Mouse (Mus musculus) brown adipose tissue, adult 24 weeks (tissue): ENCODE results near the gene Slc35g1. TPM values are rescaled to one million over a fixed set of nuclear protein-coding genes. Genes with fewer than 3 reads are reported as not detected.
A peak's percentile ranks its signal among the peaks of the same experiment; 100 is the strongest.

Source experiments
- H3K27ac ChIP-seq: fragments of 200-500 bp; replicated peaks from 2 replicates; pipeline ENCODE4 v1.5.1; 2012; ENCODE audit warnings: low read depth, mild to moderate bottlenecking, low read length
- H3K4me1 ChIP-seq: fragments of 200-500 bp; 2 replicates; pipeline ENCODE4 v1.6.1; 2012; ENCODE audit warnings: low read length, mixed read lengths; ENCODE audit not compliant: control insufficient read depth, insufficient read depth, insufficient read length
- H3K4me3 ChIP-seq: fragments of 200-500 bp; 2 replicates; pipeline ENCODE4 v1.5.1; 2012; ENCODE audit warnings: low read depth, mild to moderate bottlenecking, low read length, moderate library complexity; ENCODE audit not compliant: insufficient read depth
- polyA plus RNA-seq: library from polyadenylated mRNA; stranded (reverse); fragments of >200 nt; gene quantifications from 2 replicates; pipeline ENCODE4 v1.2.4, GENCODE M21; 2012; ENCODE audit not compliant: missing spikeins, insufficient read depth, insufficient read length

Gene Slc35g1
- polyA plus RNA-seq: 5.3 and 5.8 TPM in 2 replicates

GRCm38 (mm10) chr19:38395701-38396632 lies at the start of gene Slc35g1:
Slc35g1 (plus strand) TSS chr19:38395980.
- Histone ChIP-seq H3K4me1 (no peaks in the 10 kb centered on the region), H3K4me3 (peak within 1 kb of the TSS; percentile 66), H3K27ac (no peak within 1 kb of the TSS)

DNA sequence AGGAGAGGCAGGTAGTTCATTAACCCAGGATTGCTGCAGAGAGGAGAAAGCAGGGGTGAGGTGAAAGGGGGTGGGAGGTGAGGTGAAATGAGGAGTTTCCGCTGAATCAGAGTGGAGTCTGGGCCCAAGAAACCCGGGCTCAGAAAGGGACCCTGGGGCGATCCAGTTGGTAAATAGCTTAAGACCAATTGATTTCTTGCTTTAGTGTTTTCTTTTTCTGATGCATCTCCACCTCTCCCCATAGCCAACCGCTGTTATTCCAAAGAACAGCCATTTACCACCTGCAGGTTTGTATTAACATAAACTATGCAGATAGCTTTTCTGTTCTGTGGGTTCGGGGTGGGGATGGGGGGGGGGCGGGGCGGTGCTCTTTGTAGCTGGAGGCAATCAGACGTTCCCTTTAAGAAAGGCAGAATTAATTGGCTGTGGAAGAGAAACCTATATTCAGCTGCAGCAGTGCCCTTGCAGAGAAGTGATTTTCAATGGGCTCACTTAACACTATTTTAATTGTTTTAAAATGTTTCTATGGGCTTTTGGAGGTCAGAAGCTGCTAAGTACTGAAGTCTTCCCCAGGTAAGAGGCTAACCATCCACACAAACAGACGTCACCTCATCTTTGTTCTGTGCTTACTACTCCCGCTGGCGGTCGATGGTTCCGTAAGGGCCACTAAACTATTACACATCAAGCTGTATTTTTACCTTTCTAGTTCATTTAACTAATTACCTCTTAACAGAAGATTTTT lies 47.3 kb upstream of the Slc35g1 start:
- Histone ChIP-seq H3K4me1 (no peaks in the 10 kb centered on the region), H3K27ac (no peak overlapping the region), H3K4me3 (no peak overlapping the region)

DNA sequence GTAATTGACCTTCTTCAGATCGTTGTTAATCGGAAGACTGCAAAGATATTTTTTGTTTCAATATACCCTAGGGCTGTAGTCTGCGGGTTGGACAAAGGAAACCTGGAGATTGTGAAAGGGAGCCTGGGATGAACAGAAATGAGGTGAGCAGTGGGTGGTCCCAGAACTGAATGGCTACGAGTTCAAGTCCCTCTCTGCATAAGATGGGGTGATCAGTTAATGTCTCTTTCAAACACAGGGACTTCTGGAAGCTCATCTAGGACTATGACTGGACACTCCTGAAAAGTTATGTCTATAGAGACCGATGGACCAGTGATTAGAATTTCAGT lies 46.8 kb upstream of the Slc35g1 start:
- no peaks in the 10 kb centered on the region for H3K4me1 ChIP-seq
- H3K4me3 ChIP-seq: no peak overlapping the region
- H3K27ac ChIP-seq: no peak overlapping the region

DNA sequence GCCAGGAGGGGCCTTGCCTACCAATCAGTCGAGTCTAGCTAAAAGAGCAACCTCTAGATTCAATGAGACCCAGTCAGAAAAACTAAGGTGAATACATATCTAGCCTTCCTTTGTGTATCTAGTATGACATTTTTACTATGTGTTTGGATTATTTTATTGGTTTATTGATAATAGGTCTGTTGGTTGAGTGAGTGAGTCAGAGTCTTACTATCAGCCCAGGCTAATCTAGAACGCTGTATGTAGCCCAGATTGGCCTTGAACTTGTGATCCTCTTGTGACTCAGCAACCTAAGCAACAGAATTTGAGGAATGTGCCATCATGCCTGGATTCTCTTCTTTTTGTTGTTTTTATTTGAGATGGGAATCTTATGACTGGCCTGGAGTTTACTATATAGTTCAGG lies 44.6 kb upstream of the Slc35g1 start:
- Histone ChIP-seq H3K4me3 (no peak overlapping the region), H3K4me1 (no peaks in the 10 kb centered on the region), H3K27ac (no peak overlapping the region)

DNA sequence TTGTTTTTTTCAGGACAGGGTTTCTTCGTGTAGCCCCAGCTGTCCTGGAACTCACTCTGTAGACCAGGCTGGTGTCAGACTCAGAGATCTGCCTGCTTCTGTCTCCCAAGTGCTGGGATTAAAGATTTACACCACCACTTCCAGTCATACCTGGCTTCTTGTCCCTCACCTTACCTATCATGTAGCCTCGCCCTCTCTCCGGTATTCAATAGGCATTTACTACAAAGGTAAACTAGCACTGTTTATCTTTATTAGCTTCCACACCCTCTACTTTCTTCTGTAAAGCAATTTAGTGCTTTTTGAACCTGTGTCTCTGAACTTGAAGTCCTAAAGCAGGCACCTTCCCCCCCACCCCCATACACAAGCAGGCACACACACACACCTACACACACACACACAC lies 44.1 kb upstream of the Slc35g1 start:
- Histone ChIP-seq H3K27ac (no peak overlapping the region), H3K4me1 (no peaks in the 10 kb centered on the region), H3K4me3 (no peak overlapping the region)

- H3K4me3 ChIP-seq: no peak overlapping the region
- no peaks in the 10 kb centered on the region for H3K4me1 ChIP-seq
- no peak overlapping the region for H3K27ac ChIP-seq
These were observed 43.2 kb upstream of the Slc35g1 start for GRCm38 (mm10) chr19:38352495-38353130.

GRCm38 (mm10) chr19:38354279-38354678 lies 41.5 kb upstream of the Slc35g1 start:
- no peak overlapping the region for H3K27ac ChIP-seq
- no peak overlapping the region for H3K4me3 ChIP-seq
- no peaks in the 10 kb centered on the region for H3K4me1 ChIP-seq

DNA sequence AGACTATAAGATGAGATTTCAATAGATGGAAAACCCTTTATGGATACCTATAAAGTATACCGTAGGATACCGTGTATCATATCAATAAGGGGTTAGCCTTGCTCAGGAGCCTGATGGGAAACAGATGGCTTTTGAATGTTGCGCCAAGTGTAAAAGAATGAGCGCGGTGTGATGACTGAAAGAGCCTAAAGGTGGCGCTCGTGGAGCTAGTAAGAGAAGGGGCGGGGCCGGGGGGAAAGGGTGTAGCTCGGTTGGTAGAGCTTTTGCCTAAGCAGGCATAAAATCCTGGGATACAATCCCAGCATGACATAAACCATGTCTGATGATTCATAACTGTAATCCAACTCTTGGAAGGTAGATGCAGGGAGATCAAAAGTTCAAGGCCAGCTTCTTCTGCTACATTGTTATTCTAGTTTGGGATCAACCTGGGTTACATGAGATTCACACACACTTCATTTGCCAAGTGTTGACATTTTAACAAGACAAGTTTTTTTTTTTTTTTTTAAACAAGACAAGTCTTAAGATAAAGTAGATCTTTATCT lies 40.9 kb upstream of the Slc35g1 start:
- no peaks in the 10 kb centered on the region for H3K4me1 ChIP-seq
- H3K4me3 ChIP-seq: no peak overlapping the region
- H3K27ac ChIP-seq: no peak overlapping the region

- Histone ChIP-seq H3K27ac (no peak overlapping the region), H3K4me1 (no peaks in the 10 kb centered on the region)
These were observed 39.5 kb upstream of the Slc35g1 start for GRCm38 (mm10) chr19:38356211-38356828.

DNA sequence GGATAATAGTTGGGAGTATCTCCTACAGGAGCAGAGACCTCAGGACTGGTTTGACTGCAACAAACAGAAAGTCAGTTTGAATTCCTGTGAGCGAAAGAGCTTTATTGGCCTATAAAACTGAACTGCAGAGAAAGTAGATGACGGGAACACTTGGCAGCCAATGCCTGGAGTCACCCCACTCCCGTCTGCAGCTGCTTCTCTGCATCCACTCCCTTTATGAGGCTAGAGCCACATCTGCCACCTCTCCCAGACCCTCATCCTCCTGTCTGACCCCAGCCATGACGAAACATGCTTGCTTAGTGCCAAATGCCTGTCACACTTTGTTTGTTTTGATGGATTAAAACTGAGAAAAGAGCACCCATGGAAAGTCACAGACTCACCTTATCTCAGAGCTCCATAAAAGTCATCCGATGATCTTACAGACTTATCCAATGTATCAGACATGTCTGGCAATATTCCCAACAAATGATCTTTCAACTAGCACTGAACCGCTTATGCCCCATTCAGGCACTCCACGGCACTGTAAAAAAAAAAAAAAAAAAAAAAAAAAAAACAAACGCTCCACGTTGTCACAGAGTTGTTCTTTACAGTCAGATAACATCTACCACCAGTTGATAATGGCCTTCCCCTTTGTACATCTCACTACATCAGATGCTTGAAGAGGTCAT lies 37.7 kb upstream of the Slc35g1 start:
- no peak overlapping the region for H3K27ac ChIP-seq
- no peak overlapping the region for H3K4me3 ChIP-seq

More at GRCm38 (mm10) chr19:38356211-38356828, 39.5 kb upstream of the Slc35g1 start:
- no peak overlapping the region for H3K4me3 ChIP-seq

DNA sequence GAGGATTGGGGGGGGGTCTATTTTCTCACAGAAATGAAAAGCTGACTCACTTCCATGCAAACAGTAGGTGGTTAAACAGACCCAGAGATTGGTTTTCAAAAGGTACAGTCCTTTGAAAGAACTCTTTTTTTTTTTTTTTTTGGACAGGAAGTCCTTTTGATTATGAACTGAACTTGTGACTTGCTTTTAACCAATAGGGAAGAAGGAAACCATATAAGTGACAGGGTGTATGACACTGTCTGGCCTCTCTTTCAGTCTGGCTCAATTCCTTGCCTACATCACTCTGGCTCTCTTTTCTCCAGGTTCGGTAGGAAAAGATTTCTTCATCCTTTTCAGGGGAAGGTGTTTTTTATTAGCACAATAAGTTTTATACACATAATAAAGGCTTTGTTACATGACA lies 36.5 kb upstream of the Slc35g1 start:
- H3K4me1 ChIP-seq: no peaks in the 10 kb centered on the region
- no peak overlapping the region for H3K4me3 ChIP-seq
- H3K27ac ChIP-seq: no peak overlapping the region

More for the DNA sequence above, 37.7 kb upstream of the Slc35g1 start:
- no peaks in the 10 kb centered on the region for H3K4me1 ChIP-seq

DNA sequence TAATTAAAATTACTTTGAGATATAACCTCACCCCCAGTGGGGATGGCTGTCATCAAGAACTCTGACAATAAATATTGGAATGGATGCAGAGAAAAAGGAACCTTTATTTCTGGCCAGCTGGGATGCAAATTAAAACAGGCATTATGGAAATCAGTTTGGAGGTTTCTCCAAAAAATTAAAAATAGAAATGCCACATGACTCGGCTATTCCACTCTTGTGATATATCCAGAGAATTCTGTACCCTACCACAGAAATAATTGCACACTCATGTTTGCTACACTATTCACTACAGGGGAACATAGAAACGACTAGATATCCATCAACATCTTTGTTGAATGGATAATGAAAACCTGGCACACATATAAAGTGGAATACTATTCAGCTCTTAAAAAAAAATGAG lies 33.9 kb upstream of the Slc35g1 start:
- H3K4me1 ChIP-seq: no peaks in the 10 kb centered on the region
- H3K4me3 ChIP-seq: no peak overlapping the region
- H3K27ac ChIP-seq: no peak overlapping the region

DNA sequence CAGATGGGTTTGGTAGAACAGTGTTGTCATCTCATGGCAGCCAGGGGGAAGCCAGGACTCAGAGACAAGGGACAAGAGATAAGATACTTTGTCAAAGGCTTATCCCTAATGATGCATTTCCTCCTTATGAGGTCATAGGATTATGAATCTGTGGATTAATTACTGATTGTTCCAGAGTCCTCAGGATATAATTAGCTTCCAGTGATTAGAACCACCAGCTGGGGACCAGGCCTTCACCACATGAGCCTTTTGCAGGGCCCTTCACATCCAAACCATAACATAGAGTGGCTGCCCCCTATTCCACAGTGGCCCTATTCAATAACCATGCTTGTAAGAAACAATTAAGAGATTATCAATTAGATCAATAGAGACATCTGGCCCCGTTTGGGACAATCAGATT lies 32.4 kb upstream of the Slc35g1 start:
- no peak overlapping the region for H3K4me3 ChIP-seq
- H3K4me1 ChIP-seq: no peaks in the 10 kb centered on the region
- H3K27ac ChIP-seq: no peak overlapping the region

DNA sequence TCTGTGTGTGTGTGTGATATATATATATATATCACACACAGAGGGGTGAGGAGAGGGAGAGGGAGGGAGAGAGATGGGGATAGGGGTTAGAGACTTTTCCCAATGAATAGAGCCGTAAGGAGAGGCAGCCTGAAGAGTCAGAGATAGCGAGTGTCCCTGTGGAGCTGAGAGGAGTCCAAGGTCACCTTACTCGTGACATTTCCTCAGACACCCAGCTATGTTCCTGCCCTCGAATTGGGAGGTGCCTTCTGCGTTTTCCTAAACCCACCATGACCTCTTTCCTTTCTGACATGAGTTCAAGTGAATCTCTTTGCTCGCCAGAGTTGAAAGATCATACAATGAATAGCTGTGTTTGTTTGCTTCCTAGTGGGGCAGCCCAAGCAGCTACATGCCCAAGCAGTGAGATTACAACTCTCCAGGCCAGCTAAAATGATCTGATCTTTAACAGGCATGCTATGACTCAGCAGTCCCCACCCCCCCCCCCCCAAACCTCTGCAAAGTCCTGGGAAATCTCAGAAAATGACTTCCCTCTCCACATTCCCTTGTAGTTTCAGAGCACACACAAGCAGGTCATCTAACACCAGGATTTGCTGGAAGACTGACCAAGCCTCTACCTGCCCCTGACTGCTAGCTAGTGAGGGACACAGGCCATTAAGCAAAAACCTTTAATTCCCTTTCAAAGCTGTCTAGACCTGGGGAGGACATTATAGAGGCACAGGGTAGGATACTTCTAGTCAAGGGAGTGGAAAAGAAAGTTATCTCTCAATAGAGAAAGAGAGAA lies 31.7 kb upstream of the Slc35g1 start:
- H3K27ac ChIP-seq: no peak overlapping the region
- no peaks in the 10 kb centered on the region for H3K4me1 ChIP-seq
- no peak overlapping the region for H3K4me3 ChIP-seq
